Mouse (Mus musculus): Measurements from ENCODE around the gene Pheta1. TPM values are rescaled to one million over a fixed set of nuclear protein-coding genes. Genes with fewer than 3 reads are reported as not detected.

Pheta1 gene
- total RNA-seq, 2 experiments from 2014 or later: 12.8 to 13.6 TPM

DNA sequence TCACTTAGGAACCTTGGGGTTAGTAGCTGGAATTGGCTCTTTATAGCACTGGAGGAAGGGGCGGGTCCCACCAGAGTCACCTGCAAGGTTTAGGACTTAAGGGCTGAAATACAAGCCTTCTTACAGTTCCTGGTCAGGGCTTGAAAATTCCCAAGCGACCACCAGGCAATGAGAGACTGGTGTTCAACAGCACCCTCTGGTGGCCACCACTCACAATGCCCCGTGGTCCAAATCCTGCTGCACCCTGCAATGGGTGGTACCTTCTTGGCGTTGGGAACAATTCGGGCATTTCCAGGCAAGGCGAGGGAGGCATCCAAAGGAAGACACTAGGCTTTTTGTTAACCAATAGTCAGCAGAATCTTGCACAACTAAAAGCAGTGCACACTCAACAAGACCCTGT lies 30.4 kb downstream of the Pheta1 start:
- no peak for DNase-seq (ENCODE audit: low spot score in 2 of 2)

DNA sequence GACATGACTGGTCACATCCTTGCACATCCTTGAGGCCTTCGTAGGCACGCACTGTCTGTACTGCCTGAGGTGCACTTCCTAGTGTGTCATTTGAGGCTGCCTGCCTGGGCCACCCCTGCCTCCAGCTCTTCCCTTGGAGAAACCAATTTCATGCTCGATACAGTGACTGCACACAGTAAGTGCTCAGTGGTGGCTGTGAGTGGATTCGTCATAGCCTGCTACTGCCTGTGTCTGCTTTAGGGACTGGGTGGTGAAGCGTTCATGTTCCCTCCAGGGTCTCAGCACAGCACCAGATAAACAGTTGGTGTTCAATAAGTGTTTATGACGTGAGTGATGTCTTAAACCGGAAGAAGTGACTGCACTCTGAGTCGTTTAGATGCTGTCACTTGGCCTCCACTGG lies 34.6 kb downstream of the Pheta1 start:
- DNase-seq (ENCODE audit: low spot score in 2 of 2): no peak

DNA sequence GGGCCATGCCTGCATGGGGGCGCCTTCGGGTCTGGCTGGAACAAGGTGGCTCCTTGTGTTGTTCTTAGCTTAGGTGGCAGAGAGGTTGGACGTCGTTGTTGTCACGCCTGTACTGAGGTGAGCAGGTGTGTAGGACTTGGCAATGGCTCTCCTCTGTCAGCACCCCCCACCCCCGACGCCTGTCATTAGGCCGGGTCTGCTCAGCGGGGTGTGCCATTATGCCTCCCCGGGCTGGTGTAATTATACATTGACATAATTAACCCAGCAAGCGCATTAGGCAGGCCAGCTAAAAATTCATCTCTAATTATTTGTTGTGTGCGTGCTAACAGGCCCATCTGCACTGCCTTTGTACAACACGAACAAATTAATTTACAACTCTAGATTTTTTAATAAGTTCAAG lies 40.6 kb downstream of the Pheta1 start:
- DNase-seq (ENCODE audit: low spot score in 2 of 2): no peak

DNA sequence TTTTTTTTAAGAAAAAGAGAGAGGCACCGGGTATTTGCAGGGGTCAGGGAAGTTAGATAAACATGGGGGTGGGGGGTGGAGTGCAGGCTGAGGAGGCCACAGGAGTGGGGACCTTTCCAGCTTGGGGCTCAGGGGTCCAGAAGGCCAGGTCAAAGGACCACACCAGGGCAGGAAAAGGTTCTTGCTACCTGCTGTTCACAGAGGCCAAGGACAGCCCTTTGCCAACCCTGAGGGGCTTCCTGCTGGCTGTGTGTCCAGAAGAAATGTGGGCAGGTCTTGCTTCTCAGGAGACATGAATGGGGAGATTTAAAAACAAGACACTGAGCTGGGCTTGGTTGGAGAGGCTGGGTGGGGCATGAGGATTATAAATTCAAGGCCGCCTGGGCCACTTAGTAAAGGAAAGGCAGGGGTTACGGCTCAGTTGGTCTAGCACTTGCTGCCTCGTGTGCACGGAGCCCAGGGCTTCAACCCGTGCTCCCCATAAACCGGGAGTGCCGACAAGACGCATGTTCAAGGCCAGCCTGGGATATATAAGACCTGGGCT lies 41.1 kb downstream of the Pheta1 start:
- no peak for DNase-seq (ENCODE audit: low spot score in 2 of 2)

DNA sequence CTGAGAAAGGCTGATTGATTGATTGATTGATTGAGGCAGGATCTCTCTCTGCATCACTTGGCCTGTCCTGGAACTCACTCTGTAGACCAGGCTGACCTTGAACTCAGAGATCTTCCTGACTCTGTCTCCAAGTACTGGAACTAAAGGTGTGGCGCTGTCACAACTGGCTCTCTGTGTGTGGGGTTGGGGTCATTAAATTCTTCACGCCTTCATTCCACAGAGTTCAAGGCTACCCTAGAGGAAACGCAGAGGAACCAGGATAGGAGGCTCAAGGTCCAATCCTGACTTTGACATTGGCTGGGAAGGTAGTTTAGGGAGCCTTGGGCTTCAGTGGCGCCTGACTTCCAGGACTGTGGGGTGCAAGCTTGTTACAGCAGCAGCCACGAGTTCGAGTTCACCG lies 42.1 kb downstream of the Pheta1 start:
- no peak for DNase-seq (ENCODE audit: low spot score in 2 of 2)

DNA sequence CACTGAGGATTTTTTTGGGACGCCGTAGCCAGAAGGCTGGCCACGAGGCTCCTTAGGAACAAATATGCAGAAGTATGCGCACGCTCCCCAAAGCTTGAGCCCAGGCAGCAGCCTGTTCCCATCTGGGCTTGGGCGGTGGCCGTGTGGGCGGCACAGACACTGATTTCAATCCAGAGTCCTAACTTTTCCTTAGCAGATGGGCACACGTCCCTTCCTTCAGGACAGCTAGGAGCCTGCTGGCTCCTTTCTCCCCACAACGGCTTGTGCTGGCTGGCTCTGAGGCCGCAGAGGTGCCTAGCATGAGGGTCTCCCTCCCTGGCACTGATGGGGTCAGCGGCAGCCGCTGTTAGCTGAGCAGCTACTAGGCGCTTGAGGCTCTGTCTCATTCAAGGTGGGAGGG lies 43.5 kb downstream of the Pheta1 start:
- no peak for DNase-seq (ENCODE audit: low spot score in 2 of 2)

DNA sequence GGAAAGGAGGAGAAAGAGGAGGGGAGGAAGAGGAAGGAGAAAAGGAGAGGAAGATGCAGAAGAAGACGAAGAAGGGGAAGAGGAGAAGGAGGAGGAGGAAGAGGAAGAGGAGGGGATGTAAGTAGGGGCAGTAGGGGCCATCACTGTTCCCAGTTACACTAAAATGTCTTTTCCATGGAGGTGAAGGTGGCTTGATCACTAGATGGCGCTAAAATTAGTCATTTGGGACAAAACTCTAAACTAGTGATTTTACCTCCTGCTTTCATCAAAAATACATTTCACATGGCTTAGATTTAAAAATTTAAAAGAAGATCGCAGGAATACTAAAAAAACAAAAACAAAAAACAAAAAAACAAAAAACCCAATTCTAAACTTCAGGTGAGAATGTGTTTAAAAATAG lies 44.8 kb downstream of the Pheta1 start:
- DNase-seq (ENCODE audit: low spot score in 2 of 2): no peak

DNA sequence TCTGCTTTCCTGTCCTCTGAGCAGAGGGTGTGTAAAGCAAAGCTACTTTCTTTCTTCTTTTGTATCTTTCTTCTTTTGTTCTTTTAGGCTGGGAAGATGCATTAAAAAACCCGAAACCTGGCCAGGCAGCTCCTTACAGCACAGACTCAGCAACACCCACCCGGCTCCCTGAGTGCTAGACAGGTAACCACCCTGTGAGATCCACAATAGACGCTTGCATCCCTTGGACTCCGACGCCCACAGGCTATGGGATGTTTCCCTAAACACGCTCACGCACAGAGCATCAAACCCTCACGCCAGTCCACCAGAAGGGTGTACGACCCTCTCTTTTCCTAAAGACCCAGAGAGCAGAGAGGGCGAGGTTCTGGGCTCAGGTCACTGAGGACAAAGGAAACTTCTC lies 45.9 kb downstream of the Pheta1 start:
- DNase-seq (ENCODE audit: low spot score in 2 of 2): no peak

DNA sequence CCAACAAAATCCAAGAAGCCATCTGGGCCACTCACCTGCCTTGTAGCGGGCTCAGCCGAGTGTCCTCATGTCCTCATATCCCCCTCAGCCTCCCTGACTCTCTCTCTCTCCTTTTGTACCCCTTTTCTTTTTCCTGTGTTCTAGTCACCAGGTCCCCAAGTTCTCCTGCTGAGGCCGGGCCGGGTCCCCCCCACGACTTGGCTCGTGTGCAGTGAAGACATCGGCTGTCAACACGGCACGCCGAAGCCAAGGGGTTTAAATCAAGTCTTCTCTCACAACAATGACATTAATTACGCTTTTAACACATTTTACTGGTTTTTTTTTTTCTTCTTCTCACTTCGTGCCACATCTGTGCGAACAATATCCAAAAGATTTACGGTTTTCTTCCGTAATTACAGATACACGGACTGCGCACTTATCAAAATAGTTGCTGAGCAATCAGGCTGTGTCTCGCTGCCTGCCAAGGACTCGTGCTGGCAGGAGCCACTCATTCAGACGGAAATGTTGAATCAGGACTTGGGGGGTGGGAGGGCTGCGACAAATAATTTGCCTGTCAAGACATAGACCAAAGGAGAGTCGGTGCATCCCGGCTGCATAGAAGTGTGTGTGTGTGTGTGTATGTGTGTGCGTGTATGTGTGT lies 46.5 kb downstream of the Pheta1 start:
- no peak for DNase-seq (ENCODE audit: low spot score in 2 of 2)

DNA sequence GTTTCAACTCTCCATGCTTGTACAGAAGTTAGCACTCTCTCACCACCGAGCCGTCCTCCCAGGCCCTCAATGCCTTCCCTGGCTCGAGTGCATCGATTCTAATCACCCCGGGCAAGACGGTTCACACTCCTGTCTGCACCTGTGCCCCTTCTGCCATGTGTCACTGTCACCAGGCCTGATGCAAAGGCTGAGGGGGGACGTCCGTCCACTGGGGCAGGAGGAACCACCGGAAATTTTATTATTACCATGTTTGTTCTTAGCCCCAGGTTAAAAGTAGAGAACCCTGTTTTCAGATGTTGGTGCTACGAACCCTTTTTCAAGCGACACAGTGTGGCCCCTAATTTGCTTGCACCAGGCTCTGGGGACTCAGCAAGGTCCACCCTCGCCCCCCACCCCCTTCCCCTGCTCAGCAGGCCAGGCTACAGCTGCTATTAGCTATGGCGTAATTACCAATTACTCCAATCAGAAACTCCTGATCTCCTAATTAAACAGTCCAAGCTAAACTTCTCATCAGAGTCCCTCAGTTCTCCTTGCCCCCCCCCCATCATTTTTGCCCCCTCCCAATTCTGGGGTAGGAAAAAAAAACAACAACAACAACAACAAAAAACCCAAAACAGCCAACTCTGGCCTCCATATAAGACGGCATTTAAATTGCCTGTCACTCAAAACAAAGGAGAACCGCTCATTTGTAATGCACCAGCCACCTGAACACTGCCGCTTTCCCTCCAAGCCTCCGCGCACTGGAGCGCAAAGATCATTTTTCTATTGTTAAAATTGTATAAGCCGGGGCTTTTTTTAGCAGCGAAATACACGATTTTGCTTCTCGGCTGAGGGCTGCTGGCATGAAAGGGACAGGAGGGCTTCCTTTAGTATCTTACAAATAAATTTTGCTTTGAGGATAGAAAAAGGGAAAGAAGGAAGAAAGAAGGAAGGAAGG lies 54.3 kb downstream of the Pheta1 start:
- DNase-seq (ENCODE audit: low spot score in 2 of 2): no peak

Small RNAs within 50 kb of the gene (microRNA-seq; reads per million reads assigned to microRNA genes)
- gene Mir7031: 3.2 reads per million, percentile 8 among the genes with 10 or more reads in this experiment

Other genes starting within 250 kb of the Pheta1 start
- 10 to 100 TPM; 13.3 to 14.5 TPM for gene Acad12, start 230.0 kb upstream of the Pheta1 start, total RNA-seq (2021)
- 10 to 100 TPM; 19.8 to 22.4 TPM for gene Acad10, start 188.5 kb upstream of the Pheta1 start, total RNA-seq (2021)
- 10 to 100 TPM; 52.8 to 54.4 TPM for gene Brap, start 188.4 kb upstream of the Pheta1 start, total RNA-seq (2021)
- 100 to 1,000 TPM; 191 to 216 TPM for gene Atxn2, start 137.6 kb upstream of the Pheta1 start, total RNA-seq (2021)
- 10 to 100 TPM; 49.7 to 54.1 TPM for gene Sh2b3, start 11.3 kb upstream of the Pheta1 start, total RNA-seq (2021)
- gene Cux2, start 201.1 kb downstream of the Pheta1 start, total RNA-seq (2021): 10 to 100 TPM; 37.5 to 37.8 TPM